Mouse (Mus musculus) megakaryocyte, embryonic 14.5 days (primary cell): ENCODE data around the gene Spocd1.

ENCODE experiments used
- FLI1 ChIP-seq: IDR thresholded peaks from 2 replicates; pipeline ENCODE4 v1.6.1; 2012; ENCODE audit warnings: low read length, inconsistent platforms, mixed read lengths
- GATA1 ChIP-seq: IDR thresholded peaks from 3 replicates; pipeline ENCODE4 v1.6.1; 2012; ENCODE audit warnings: mixed read lengths, low read length, inconsistent platforms, borderline replicate concordance

- TF ChIP-seq GATA1: no peak
- no peak for TF ChIP-seq FLI1
These were observed 72.7 kb downstream of the Spocd1 start for GRCm38 (mm10) chr4:130001710-130002109.
